Mouse (Mus musculus) kidney, postnatal 36 days (tissue): ENCODE results near the gene Magoh.

Experiments used
- DNase-seq, 2 experiments: peaks; one replicate each; pipeline ENCODE4 v3.0.0; 2021 to 2022; ENCODE audit warnings: mixed read lengths in 2 of 2

Magoh gene

GRCm38 (mm10) chr4:107879254-107880050 is at the start of gene Magoh:
Magoh (plus strand) TSS chr4:107879755.
- DNase-seq: peak; percentile 98 to 99

GRCm38 (mm10) chr4:107830189-107830588 is 49.4 kb upstream of the Magoh start:
- no peak for DNase-seq

GRCm38 (mm10) chr4:107830821-107831221 is 48.7 kb upstream of the Magoh start:
- DNase-seq: no peak

- no peak for DNase-seq
These were observed 47.9 kb upstream of the Magoh start for GRCm38 (mm10) chr4:107831678-107832077.

- no peak for DNase-seq
These were observed 46.0 kb upstream of the Magoh start for GRCm38 (mm10) chr4:107833525-107833924.

GRCm38 (mm10) chr4:107834643-107835314 is 44.8 kb upstream of the Magoh start:
- peak in 1 of 2 experiments; percentile 51 for DNase-seq

GRCm38 (mm10) chr4:107835508-107835909 is 44.0 kb upstream of the Magoh start:
- DNase-seq: no peak

GRCm38 (mm10) chr4:107836758-107837157 is 42.8 kb upstream of the Magoh start:
- DNase-seq: peak in 1 of 2 experiments; percentile 67

GRCm38 (mm10) chr4:107837910-107838309 is 41.6 kb upstream of the Magoh start:
- no peak for DNase-seq

GRCm38 (mm10) chr4:107843687-107844086 is 35.9 kb upstream of the Magoh start:
- no peak for DNase-seq

GRCm38 (mm10) chr4:107844971-107845370 is 34.6 kb upstream of the Magoh start:
- peak; percentile 46 to 86 for DNase-seq

GRCm38 (mm10) chr4:107846795-107847194 is 32.8 kb upstream of the Magoh start:
- DNase-seq: no peak

- DNase-seq: peak; percentile 54 to 56
These were observed 31.0 kb upstream of the Magoh start for GRCm38 (mm10) chr4:107848546-107848945.

- DNase-seq: no peak
These were observed 29.9 kb upstream of the Magoh start for GRCm38 (mm10) chr4:107849621-107850020.

GRCm38 (mm10) chr4:107850091-107850490 is 29.5 kb upstream of the Magoh start:
- DNase-seq: peak; percentile 55 to 57

- DNase-seq: no peak
These were observed 26.2 kb upstream of the Magoh start for GRCm38 (mm10) chr4:107853333-107853732.

GRCm38 (mm10) chr4:107853836-107854235 is 25.7 kb upstream of the Magoh start:
- DNase-seq: peak; percentile 32 to 44

GRCm38 (mm10) chr4:107856958-107857686 is 22.4 kb upstream of the Magoh start:
- peak in 1 of 2 experiments; percentile 24 for DNase-seq

GRCm38 (mm10) chr4:107858995-107859394 is 20.6 kb upstream of the Magoh start:
- DNase-seq: no peak

GRCm38 (mm10) chr4:107864866-107865265 is 14.7 kb upstream of the Magoh start:
- no peak for DNase-seq

GRCm38 (mm10) chr4:107881631-107882030 is 2.1 kb downstream of the Magoh start:
- no peak for DNase-seq

- DNase-seq: no peak
These were observed 6.8 kb downstream of the Magoh start for GRCm38 (mm10) chr4:107886371-107886770.

- no peak for DNase-seq
These were observed 9.8 kb downstream of the Magoh start for GRCm38 (mm10) chr4:107889385-107889730.
